Mouse (Mus musculus) heart, postnatal 0 days (tissue): ENCODE data around the gene Slc25a45. TPM values are rescaled to one million over a fixed set of nuclear protein-coding genes. Genes with fewer than 3 reads are reported as not detected.
A peak's percentile ranks its signal among the peaks of the same experiment; 100 is the strongest.

ENCODE experiments used
- ATAC-seq: fragments of 200-750 bp; cut with Nextera tagmentation; 2 replicates; pipeline ENCODE4 v1.8.0; 2017; ENCODE audit warnings: low read depth, moderate number of reproducible peaks, moderate library complexity; ENCODE audit not compliant: insufficient read depth
- DNase-seq: peaks from one replicate; pipeline ENCODE4 v3.0.0-alpha.2; 2016; ENCODE audit warnings: low spot score
- H3K27ac ChIP-seq: fragments of 300-500 bp; sonication (generic); 2 replicates; pipeline ENCODE4 v1.5.1; 2014; ENCODE audit warnings: low read depth, mild to moderate bottlenecking
- H3K27me3 ChIP-seq: fragments of 300-500 bp; sonication (generic); 2 replicates; pipeline ENCODE4 v1.6.1; 2014; ENCODE audit warnings: low read length, mixed read lengths; ENCODE audit not compliant: control insufficient read depth, insufficient read depth
- H3K36me3 ChIP-seq: fragments of 300-500 bp; sonication (generic); replicated peaks from 2 replicates; pipeline ENCODE4 v1.6.1; 2014; ENCODE audit warnings: low read length, mixed read lengths; ENCODE audit not compliant: control insufficient read depth, insufficient read depth
- H3K4me1 ChIP-seq: fragments of 300-500 bp; sonication (generic); 2 replicates; pipeline ENCODE4 v1.6.1; 2014; ENCODE audit warnings: antibody characterized with exemption; ENCODE audit not compliant: control insufficient read depth, insufficient read depth
- H3K4me2 ChIP-seq: fragments of 300-500 bp; sonication (generic); 2 replicates; pipeline ENCODE4 v1.6.1; 2014; ENCODE audit warnings: low read depth, mild to moderate bottlenecking, low read length, moderate library complexity
- H3K4me3 ChIP-seq: fragments of 300-500 bp; sonication (generic); 2 replicates; pipeline ENCODE4 v1.5.1; 2014; ENCODE audit warnings: low read depth, low read length
- H3K9ac ChIP-seq: fragments of 300-500 bp; sonication (generic); replicated peaks from 2 replicates; pipeline ENCODE4 v1.6.1; 2014; ENCODE audit warnings: low read depth, low read length, mixed read lengths
- H3K9me3 ChIP-seq: fragments of 300-500 bp; sonication (generic); replicated peaks from 2 replicates; pipeline ENCODE4 v1.6.1; 2016; ENCODE audit warnings: low read length; ENCODE audit not compliant: control insufficient read depth
- CTCF ChIP-seq: IDR thresholded peaks from 2 replicates; pipeline ENCODE4 v1.5.1; 2016; ENCODE audit warnings: antibody characterized with exemption, control low read depth, low read depth
- EP300 ChIP-seq: IDR thresholded peaks from 2 replicates; pipeline ENCODE4 v1.6.1; 2016; ENCODE audit warnings: antibody characterized with exemption, low read depth
- WGBS: fragments of 180-500 bp; shearing (Covaris S2); extraction: QIAGEN DNeasy Blood & Tissue Kit; methylation state at CpG from one replicate; pipeline ENCODE4 v1.1.7; 2014; 5-methylcytosine and 5-hydroxymethylcytosine counted together
- polyA plus RNA-seq: library from polyadenylated mRNA; unstranded; fragments of >200 nt; fragmentation: Nextera tagmentation; extraction: Ambion mirVana; gene quantifications from 2 replicates; pipeline ENCODE4 v1.2.1, GENCODE M21; 2015
- total RNA-seq: library from RNA; depleted of rRNA; stranded (reverse); fragments of >200 nt; gene quantifications from 2 replicates; pipeline ENCODE4 v1.2.3, GENCODE M21; 2014; ENCODE audit warnings: low replicate concordance

The Slc25a45 gene
- total and polyA plus RNA-seq, 2 experiments from 2014 or later = 2.9 to 4.8 TPM

DNA sequence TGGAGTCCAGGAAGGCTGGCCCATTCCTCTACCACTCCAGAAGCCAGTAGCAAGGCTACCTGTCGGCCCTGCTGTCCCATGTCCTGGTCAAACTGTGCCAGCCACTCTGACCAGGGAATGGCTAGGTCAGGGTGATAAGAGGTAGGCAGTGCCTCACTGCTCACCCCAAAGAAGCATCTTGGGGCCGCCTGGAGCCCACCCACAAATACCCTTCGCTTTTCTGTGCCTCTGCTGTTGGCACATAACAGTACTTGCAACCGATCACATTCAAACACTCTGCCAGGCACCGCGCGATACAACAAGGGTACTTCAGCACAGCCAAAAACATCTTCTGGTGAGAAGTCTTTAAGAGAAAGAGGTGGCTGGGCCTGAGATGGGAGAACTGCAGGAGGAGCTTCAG is 14.7 kb downstream of the Slc25a45 start:
- no peak overlapping the region for H3K4me2 ChIP-seq
- DNase-seq = no peak
- TF ChIP-seq CTCF (no peak), EP300 (no peak)
- 91% methylated on average over 7 of the region's 7 CpGs for WGBS
- H3K4me1 ChIP-seq = no peaks in the 10 kb centered on the region
- H3K4me3 ChIP-seq = no peak overlapping the region
- no peak for ATAC-seq
- no peak overlapping the region for H3K27ac ChIP-seq
- no peaks in the 10 kb centered on the region for H3K27me3 ChIP-seq
- H3K9ac ChIP-seq = no peak overlapping the region
- peaks cover 11% of the 10 kb centered on the region for H3K36me3 ChIP-seq
- H3K9me3 ChIP-seq = no peaks in the 10 kb centered on the region

DNA sequence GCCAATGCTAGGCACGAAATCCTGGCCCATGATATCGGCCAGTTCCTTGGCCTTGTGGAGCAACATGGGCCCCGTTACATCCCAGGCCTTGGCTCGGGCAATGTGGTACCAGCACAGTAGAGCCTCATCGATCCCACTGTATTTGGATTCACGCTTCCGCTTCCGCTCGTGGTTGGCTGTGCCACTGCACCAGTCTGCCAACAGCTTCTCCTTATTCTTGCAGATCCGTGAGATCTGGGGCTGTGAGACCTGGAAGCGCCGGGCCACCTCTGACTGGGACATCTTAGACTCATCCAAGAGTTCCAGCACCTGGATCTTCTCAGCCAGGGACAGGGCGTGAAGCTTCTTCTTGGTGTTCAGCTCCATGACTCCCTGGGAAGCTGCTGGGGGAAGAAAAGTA is 15.1 kb downstream of the Slc25a45 start:
- Histone ChIP-seq H3K36me3 (peaks cover 11% of the 10 kb centered on the region), H3K4me1 (no peaks in the 10 kb centered on the region), H3K4me2 (no peak overlapping the region), H3K27me3 (no peaks in the 10 kb centered on the region), H3K4me3 (no peak overlapping the region), H3K9ac (no peak overlapping the region), H3K27ac (no peak overlapping the region), H3K9me3 (no peaks in the 10 kb centered on the region)
- no peak for ATAC-seq
- no peak for TF ChIP-seq CTCF
- no peak for TF ChIP-seq EP300
- DNase-seq = no peak
- WGBS = 90% methylated on average over 13 of the region's 13 CpGs

DNA sequence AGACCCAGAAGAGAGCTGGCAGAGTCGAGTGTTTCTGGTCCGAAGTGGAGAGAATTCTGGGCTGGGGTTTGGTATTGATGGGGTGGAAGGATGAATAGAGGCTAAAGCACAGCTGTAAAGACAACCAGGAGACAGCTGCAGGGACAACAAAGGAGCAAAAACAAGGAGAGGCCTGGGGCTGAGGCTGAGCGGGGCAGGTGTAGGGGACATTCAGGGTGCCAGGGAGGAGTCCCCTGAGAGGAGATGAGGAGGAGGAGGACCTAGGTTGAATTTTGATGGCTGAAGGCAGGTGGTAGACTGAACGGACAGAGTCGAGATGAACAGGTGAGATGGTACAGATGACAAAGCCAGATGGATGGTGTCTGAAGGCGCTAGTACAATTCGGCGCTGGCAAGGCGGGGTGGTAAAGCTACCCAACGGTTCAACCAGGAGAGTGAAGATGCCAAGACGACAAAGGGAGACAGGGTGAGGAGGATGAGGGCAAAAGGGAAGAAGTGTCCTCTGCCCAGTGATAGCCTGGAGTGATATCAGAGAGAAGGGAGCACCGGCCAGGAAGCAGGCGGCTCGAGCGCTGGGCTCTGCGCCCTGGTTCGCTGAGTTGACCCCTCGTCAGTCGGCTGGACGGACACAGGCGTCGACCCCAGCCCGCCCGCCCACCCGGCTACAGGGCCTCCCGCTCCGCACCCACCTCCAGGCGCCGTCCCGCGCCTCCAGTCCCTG is 15.8 kb downstream of the Slc25a45 start:
- Histone ChIP-seq H3K9me3 (no peaks in the 10 kb centered on the region), H3K27ac (peak overlapping the region; percentile 28; the same call in 1 of the 2 replicates), H3K4me3 (peak overlapping the region; percentile 60), H3K4me2 (peak overlapping the region; percentile 96), H3K27me3 (no peaks in the 10 kb centered on the region), H3K9ac (peak overlapping the region; percentile 64), H3K4me1 (no peaks in the 10 kb centered on the region), H3K36me3 (peaks cover 14% of the 10 kb centered on the region)
- peak; percentile 17 for ATAC-seq
- TF ChIP-seq CTCF (no peak), EP300 (no peak)
- 11% methylated on average over 28 of the region's 31 CpGs for WGBS
- no peak for DNase-seq

DNA sequence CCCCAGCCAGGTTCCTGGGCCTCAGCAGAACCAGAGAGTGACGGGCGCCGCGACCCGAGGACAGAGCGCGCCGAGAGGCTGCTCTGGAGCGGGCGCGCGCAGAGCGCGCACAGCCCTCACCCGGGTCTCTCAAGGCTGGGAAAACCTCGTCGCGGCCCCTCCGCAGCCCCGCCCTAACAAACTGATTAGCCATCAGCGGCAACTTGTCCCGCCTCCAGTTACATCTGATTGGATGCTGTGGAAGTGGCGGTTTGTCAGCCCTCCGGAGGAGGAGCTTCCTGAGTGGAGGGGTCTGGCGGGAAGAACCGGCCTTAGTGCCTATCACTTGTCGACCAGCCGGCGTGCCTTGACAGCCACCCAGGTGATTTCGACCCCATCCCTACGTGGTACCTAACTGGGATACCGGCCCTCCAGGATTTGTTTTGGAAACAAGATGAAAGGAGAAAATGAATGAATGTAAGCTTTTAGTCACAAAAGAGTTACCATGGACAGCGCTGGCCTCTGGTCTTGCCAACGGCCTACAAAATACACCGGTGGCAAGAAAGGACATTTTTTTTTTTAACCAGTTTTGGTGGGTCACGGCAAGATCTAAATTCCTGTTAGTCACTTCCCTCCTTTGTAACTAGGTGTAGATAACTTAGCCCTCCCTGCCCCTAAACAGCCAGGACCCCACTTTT is 16.5 kb downstream of the Slc25a45 start, which contains the start of gene Tigd3:
Gene Tigd3, minus strand, starts transcription at position 148 of the 677 bp plus-strand sequence.
- H3K36me3 ChIP-seq = peaks cover 19% of the 10 kb centered on the region
- H3K4me1 ChIP-seq = no peaks in the 10 kb centered on the region
- DNase-seq = peak; percentile 92
- peak within 1 kb of the TSS; percentile 96 for H3K4me2 ChIP-seq
- peak within 1 kb of the TSS; percentile 28; the same call in 1 of the 2 replicates for H3K27ac ChIP-seq
- H3K9ac ChIP-seq = peak within 1 kb of the TSS; percentile 64
- TF ChIP-seq CTCF (no peak), EP300 (no peak)
- no peaks in the 10 kb centered on the region for H3K9me3 ChIP-seq
- no peaks in the 10 kb centered on the region for H3K27me3 ChIP-seq
- peak; percentile 96 for ATAC-seq
- WGBS = 2% methylated on average over 36 of the region's 36 CpGs
- peak within 1 kb of the TSS; percentile 60 for H3K4me3 ChIP-seq

DNA sequence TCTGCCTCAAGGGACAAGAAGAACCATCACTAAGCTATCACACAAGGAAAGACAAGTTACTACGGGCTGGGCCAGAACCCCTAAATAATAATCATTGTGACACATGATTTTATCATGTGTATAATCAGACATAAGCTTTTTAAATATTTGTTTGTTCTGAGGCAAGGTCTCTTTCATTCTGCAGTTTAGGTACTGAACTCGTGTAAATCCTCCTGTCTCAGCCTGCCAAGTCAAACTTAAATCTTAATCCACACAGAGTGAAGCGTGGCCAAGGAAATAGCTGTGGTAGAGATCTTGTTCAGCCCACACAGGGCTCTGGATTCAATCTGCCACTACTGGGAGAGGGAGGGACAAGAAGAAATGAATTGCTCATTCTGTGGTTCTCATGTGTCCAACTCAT is 29.7 kb downstream of the Slc25a45 start:
- Histone ChIP-seq H3K27me3 (no peaks in the 10 kb centered on the region), H3K4me3 (no peak overlapping the region), H3K4me2 (no peak overlapping the region), H3K9me3 (no peaks in the 10 kb centered on the region), H3K9ac (no peak overlapping the region), H3K4me1 (peaks cover 18% of the 10 kb centered on the region), H3K27ac (no peak overlapping the region), H3K36me3 (peaks cover 53% of the 10 kb centered on the region)
- WGBS = 79% methylated on average over 3 of the region's 3 CpGs
- ATAC-seq = no peak
- DNase-seq = no peak
- no peak for TF ChIP-seq EP300
- TF ChIP-seq CTCF = no peak
